Mouse (Mus musculus) midbrain, embryonic 16.5 days (tissue): ENCODE data around the gene Cbr3. TPM values are rescaled to one million over a fixed set of nuclear protein-coding genes. Genes with fewer than 3 reads are reported as not detected.

Experiments
- ATAC-seq: fragments of 200-750 bp; cut with Nextera tagmentation; 2 replicates; pipeline ENCODE4 v1.8.0; 2017; ENCODE audit warnings: moderate TSS enrichment
- H3K27ac ChIP-seq: fragments of 300-500 bp; sonication (generic); 2 replicates; pipeline ENCODE4 v1.5.1; 2014; ENCODE audit warnings: mild to moderate bottlenecking, low read length, mixed read lengths
- H3K27me3 ChIP-seq: fragments of 300-500 bp; sonication (generic); 2 replicates; pipeline ENCODE4 v1.6.1; 2014; ENCODE audit warnings: low read depth, low read length, mixed read lengths; ENCODE audit not compliant: control insufficient read depth, insufficient read depth
- H3K36me3 ChIP-seq: fragments of 300-500 bp; sonication (generic); 2 replicates; pipeline ENCODE4 v1.6.1; 2014; ENCODE audit warnings: mild to moderate bottlenecking, low read length, moderate library complexity, mixed read lengths; ENCODE audit not compliant: control insufficient read depth, insufficient read depth
- H3K4me1 ChIP-seq: fragments of 300-500 bp; sonication (generic); 2 replicates; pipeline ENCODE4 v1.6.1; 2014; ENCODE audit warnings: mild to moderate bottlenecking, low read length, mixed read lengths; ENCODE audit not compliant: control insufficient read depth, insufficient read depth
- H3K4me2 ChIP-seq: fragments of 300-500 bp; sonication (generic); 2 replicates; pipeline ENCODE4 v1.6.1; 2014; ENCODE audit warnings: mild to moderate bottlenecking, low read length, mixed read lengths
- H3K4me3 ChIP-seq: fragments of 300-500 bp; sonication (generic); 2 replicates; pipeline ENCODE4 v1.5.1; 2014; ENCODE audit warnings: low read depth, mild to moderate bottlenecking, low read length, moderate library complexity, mixed read lengths
- H3K9ac ChIP-seq: fragments of 300-500 bp; sonication (generic); 2 replicates; pipeline ENCODE4 v1.6.1; 2014; ENCODE audit warnings: low read depth, low read length, mixed read lengths
- H3K9me3 ChIP-seq: fragments of 300-500 bp; sonication (generic); replicated peaks from 2 replicates; pipeline ENCODE4 v1.6.1; 2014; ENCODE audit warnings: mild to moderate bottlenecking, low read length, mixed read lengths; ENCODE audit not compliant: control insufficient read depth, poor library complexity, severe bottlenecking
- WGBS: fragments of 180-500 bp; shearing (Covaris S2); extraction: QIAGEN DNeasy Blood & Tissue Kit; methylation state at CpG from one replicate; pipeline ENCODE4 v1.1.7; 2014; 5-methylcytosine and 5-hydroxymethylcytosine counted together
- polyA plus RNA-seq: library from polyadenylated mRNA; unstranded; fragments of >200 nt; fragmentation: Nextera tagmentation; extraction: Ambion mirVana; gene quantifications from 2 replicates; pipeline ENCODE4 v1.2.1, GENCODE M21; 2015

The Cbr3 gene
- polyA plus RNA-seq, 1 experiment from 2014 or later: 3.0 TPM

DNA sequence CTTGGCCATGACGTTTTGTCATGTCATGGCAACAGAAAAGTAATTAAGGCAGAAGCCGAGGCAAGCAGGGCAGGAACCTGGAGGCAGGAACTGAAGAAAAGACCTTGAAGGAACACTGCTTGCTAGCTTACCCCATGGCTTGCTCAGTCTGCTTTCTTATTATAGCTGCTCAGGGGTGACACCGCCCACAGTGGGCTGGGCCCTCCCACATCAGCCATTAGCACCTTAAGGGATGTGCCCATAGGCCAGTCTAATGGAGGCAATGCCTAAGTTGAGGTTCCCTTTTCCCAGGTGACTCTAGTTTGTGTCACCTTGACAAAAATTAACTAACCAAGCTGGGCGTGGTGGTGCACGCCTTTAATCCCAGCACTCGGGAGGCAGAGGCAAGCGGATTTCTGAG lies 24.1 kb downstream of the Cbr3 start:
- no peaks in the 10 kb centered on the region for H3K36me3 ChIP-seq
- WGBS: 93% methylated on average over 7 of the region's 7 CpGs
- no peaks in the 10 kb centered on the region for H3K9me3 ChIP-seq
- ATAC-seq: no peak
- no peaks in the 10 kb centered on the region for H3K27me3 ChIP-seq
- no peak overlapping the region for H3K9ac ChIP-seq
- no peak overlapping the region for H3K27ac ChIP-seq
- H3K4me3 ChIP-seq: no peak overlapping the region
- H3K4me2 ChIP-seq: no peak overlapping the region
- H3K4me1 ChIP-seq: no peaks in the 10 kb centered on the region

DNA sequence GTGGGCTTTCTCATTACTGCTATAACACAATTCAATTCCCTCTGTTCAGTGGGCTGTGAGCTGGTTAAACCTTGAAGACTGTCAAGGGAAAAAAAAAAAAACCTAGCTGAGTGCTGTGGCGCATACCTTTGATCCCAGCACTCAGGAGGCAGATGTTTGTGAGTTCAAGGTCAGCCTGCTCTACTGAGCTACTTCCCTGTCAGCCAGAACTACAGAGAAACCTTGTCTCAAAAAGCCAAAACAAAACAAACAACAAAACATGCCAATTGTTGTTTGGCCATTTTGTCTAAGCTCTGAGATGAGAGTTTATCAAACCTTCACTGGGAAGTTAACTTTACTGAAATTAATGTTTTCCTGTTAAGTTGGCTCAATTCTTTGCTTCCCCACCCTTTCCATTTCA lies 26.2 kb downstream of the Cbr3 start:
- H3K4me1 ChIP-seq: peaks cover 15% of the 10 kb centered on the region
- no peak overlapping the region for H3K9ac ChIP-seq
- H3K36me3 ChIP-seq: no peaks in the 10 kb centered on the region
- no peak overlapping the region for H3K27ac ChIP-seq
- H3K4me2 ChIP-seq: no peak overlapping the region
- no peak for ATAC-seq
- no peaks in the 10 kb centered on the region for H3K9me3 ChIP-seq
- no peaks in the 10 kb centered on the region for H3K27me3 ChIP-seq
- 94% methylated on average over 1 of the region's 1 CpGs for WGBS
- no peak overlapping the region for H3K4me3 ChIP-seq

DNA sequence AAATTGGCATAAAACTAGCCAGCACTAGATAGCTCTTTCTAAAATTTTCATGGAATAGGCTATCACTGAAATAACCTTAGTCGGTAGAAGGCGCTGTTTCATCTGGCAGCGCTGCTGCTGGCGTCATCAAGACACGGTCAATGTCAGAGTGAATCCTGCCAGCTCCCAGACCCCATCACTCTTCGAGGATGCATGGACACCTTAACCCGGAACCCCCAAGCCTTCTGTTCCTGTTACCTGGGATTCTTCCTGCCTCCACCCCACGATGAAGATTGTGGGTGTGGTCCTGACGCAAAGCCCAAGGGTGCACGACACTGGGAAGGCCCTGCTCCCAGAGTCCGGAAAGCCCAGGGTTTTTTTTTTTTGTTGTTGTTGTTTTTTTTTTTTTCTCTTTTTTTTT lies 27.9 kb downstream of the Cbr3 start:
- peak overlapping the region; percentile 54 for H3K4me2 ChIP-seq
- H3K9me3 ChIP-seq: no peaks in the 10 kb centered on the region
- H3K4me1 ChIP-seq: peaks cover 22% of the 10 kb centered on the region
- H3K27ac ChIP-seq: peak overlapping the region; percentile 75
- H3K27me3 ChIP-seq: no peaks in the 10 kb centered on the region
- peak overlapping the region; percentile 63 for H3K9ac ChIP-seq
- peak overlapping the region; percentile 85 for H3K4me3 ChIP-seq
- no peaks in the 10 kb centered on the region for H3K36me3 ChIP-seq
- under 1% methylated on average over 11 of the region's 11 CpGs for WGBS
- peak; percentile 57 for ATAC-seq

DNA sequence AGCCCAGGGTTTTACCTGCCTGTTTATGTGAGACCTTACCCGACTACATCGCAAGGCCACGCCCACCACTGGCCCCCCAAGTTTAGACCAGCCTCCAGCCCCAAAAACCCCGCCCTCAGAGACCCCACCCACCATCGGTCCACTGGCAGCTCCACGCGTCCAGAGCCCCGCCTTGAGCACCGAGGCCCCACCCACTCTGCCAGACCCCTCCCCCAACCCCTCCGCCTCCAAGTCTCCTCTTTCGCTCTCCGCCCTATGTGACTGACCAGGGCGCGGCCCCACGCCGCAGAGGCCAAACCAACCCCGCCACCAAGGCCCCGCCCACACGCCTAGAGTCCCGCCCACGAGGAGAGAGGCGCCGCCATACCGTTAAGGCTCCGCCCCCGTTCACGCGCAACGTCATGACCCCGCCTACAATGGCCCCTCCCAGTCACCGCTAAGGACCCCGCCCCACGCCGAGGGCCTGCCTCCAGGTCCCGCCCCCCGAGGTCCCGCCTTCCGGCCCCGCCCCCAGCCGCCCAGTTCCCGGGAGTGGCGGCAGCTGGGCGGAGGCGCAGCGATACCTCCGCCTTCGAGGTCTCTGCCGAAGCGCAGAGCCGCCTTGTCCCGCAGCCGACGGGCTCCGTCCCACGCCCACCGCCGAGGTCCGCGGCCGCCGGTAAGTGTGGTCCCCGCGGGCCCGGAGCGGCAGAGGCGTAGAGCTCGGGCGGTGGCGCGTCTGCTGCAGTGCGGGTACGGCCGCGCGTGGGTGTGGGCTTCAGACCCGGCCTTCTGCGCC lies 28.6 kb downstream of the Cbr3 start, which contains the start of gene Dop1b:
TSS of gene Dop1b (plus strand) at position 494 of the 778 bp plus-strand sequence.
- Histone ChIP-seq H3K9me3 (no peaks in the 10 kb centered on the region), H3K4me3 (peak within 1 kb of the TSS; percentile 85), H3K4me2 (peak within 1 kb of the TSS; percentile 54), H3K36me3 (no peaks in the 10 kb centered on the region), H3K27me3 (no peaks in the 10 kb centered on the region), H3K4me1 (peaks cover 22% of the 10 kb centered on the region), H3K27ac (peak within 1 kb of the TSS; percentile 81), H3K9ac (peak within 1 kb of the TSS; percentile 88)
- peak; percentile 86 for ATAC-seq
- WGBS: 0% methylated on average over 65 of the region's 77 CpGs

DNA sequence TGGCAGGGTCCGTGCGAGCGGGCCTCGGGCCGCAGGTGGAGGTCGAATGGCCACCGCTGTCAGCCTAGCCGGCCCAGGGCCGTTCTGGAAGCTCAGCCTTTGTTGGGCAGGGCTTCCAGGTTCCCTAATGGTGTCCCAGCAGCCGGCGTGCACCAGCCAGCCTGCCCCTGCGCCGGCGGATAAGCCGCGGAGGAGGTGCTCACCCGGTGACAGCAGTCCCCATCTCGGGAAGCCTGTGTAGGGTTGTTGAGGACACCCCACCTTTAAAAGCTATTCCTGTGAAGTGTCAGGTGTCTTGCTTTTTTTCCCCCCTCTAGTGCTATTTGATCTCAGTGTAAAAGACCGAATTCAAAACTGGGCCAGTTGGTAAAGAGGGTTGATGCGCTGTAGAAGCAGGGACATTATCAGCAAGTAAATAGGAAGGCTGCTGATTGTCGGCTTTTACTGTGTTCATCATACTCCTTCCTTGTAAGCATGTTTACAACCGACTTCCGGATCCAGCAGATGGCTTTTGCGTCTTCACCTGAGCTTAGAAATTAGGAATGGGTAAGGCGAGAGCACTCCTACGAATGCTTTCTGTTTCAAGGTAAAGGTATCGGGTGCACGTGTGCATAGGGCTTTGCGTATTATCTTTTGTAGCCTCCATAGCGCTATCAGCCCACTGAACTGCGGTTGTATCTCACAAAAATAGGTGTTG lies 29.3 kb downstream of the Cbr3 start:
- Histone ChIP-seq H3K9me3 (no peaks in the 10 kb centered on the region), H3K4me2 (peak overlapping the region; percentile 54), H3K36me3 (0 out of 2 replicates have a peak, but pooled peaks cover under 1% of the 10 kb centered on the region), H3K9ac (peak overlapping the region; percentile 88), H3K27ac (peak overlapping the region; percentile 81), H3K4me1 (peaks cover 22% of the 10 kb centered on the region), H3K27me3 (no peaks in the 10 kb centered on the region), H3K4me3 (peak overlapping the region; percentile 85)
- 8% methylated on average over 31 of the region's 31 CpGs for WGBS
- ATAC-seq: no peak

DNA sequence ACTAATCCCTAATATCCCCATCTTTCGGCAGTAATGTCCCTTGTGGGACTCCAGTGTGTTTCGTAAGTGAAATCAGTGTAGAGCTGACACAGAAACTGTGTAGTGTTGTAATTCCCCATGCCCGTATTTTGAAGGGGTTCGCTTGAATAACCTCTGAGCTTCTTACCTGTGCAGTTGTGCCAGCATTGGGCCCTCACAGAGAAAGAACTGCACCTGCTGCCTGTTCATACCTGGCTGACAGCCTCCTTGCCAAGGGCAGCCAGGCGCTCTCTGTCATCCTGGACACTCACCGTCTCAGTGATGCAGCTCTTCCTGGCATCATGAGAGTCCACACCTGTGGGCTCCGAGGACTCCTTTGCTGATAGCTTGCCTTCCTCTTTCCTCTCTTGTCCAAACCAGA lies 30.0 kb downstream of the Cbr3 start:
- H3K27ac ChIP-seq: no peak overlapping the region
- H3K4me2 ChIP-seq: peak overlapping the region; percentile 54
- H3K27me3 ChIP-seq: no peaks in the 10 kb centered on the region
- H3K4me1 ChIP-seq: peaks cover 22% of the 10 kb centered on the region
- peak overlapping the region; percentile 88 for H3K9ac ChIP-seq
- 0 out of 2 replicates have a peak, but pooled peaks cover 2% of the 10 kb centered on the region for H3K36me3 ChIP-seq
- peak overlapping the region; percentile 85 for H3K4me3 ChIP-seq
- WGBS: 72% methylated on average over 7 of the region's 7 CpGs
- no peaks in the 10 kb centered on the region for H3K9me3 ChIP-seq
- ATAC-seq: no peak

DNA sequence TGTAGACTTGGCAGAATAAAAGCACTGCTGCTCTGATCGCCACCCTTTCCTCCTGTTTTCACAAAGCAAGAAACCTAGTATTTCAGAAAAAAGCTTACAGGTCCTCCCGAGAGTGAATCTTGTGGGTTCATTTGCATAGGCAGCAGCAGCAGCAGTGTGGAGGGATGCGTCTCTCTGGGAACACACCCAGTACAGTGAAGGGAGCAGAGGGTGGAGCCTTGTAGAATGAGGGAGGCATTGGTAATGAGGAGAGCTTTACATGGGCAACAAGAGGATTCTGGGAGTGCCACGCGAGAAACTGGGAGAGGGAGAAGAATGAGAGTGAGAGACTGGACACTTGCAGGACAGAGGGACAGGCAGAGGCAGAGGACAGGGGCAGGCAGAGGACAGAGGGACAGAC lies 31.4 kb downstream of the Cbr3 start:
- Histone ChIP-seq H3K4me2 (peak overlapping the region; percentile 14; the same call in 1 of the 2 replicates), H3K9me3 (no peaks in the 10 kb centered on the region), H3K36me3 (0 out of 2 replicates have a peak, but pooled peaks cover 2% of the 10 kb centered on the region), H3K27me3 (no peaks in the 10 kb centered on the region), H3K4me3 (no peak overlapping the region), H3K4me1 (peaks cover 22% of the 10 kb centered on the region), H3K9ac (no peak overlapping the region), H3K27ac (no peak overlapping the region)
- ATAC-seq: no peak
- WGBS: 18% methylated on average over 5 of the region's 5 CpGs

DNA sequence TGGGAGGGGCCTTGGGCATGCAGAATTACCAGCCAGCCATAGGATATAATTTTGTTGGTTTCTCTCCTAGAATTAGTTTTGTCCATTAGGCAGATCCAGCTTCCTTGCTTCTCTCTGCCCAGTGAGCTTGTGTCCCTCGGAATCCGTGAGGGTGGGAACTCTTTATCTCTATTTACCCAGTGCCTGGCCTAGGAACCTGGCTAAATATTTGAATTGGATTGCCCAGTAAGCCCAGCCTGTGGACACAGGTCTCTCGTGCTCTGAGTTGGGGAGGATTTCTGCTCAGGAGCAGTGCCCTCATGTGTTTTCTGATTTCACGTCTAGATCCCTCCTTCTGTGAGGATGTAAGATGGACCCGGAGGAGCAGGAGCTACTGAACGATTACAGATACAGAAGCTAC lies 32.8 kb downstream of the Cbr3 start:
- Histone ChIP-seq H3K4me2 (no peak overlapping the region), H3K9me3 (no peaks in the 10 kb centered on the region), H3K4me1 (peaks cover 22% of the 10 kb centered on the region), H3K27me3 (no peaks in the 10 kb centered on the region), H3K4me3 (no peak overlapping the region), H3K9ac (no peak overlapping the region), H3K36me3 (0 out of 2 replicates have a peak, but pooled peaks cover 2% of the 10 kb centered on the region), H3K27ac (no peak overlapping the region)
- ATAC-seq: no peak
- 88% methylated on average over 6 of the region's 6 CpGs for WGBS

DNA sequence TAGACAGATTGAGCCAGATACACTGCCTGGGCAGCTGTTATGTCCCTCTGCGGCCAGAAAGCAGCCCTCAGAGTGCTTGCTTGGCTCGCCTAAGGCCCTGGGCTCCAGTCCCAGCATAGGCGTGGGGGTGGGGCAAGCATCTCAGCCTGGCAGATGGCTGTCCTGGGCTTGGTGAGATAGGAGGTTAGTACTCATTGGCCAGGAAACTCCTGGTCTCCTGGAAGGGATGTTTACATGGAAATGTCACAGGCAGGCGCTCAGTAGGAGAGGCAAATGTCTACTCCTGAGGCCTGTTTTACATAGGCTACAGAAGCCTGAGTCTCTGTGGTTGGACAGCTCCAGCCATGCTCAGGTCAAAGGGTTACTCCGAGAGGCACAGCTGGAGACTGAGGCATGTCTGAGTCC lies 34.3 kb downstream of the Cbr3 start:
- Histone ChIP-seq H3K27ac (no peak overlapping the region), H3K4me3 (no peak overlapping the region), H3K9me3 (no peaks in the 10 kb centered on the region), H3K9ac (no peak overlapping the region), H3K4me1 (peaks cover 22% of the 10 kb centered on the region), H3K36me3 (0 out of 2 replicates have a peak, but pooled peaks cover 2% of the 10 kb centered on the region), H3K4me2 (no peak overlapping the region), H3K27me3 (no peaks in the 10 kb centered on the region)
- 24% methylated on average over 5 of the region's 5 CpGs for WGBS
- ATAC-seq: peak; percentile 15; the same call in 1 of the 2 replicates
